Mouse (Mus musculus): Measurements from ENCODE around the gene Rab10. TPM values are rescaled to one million over a fixed set of nuclear protein-coding genes. Genes with fewer than 3 reads are reported as not detected.

The Rab10 gene
- total RNA-seq, 2 experiments from 2014 or later, result 113 to 115 TPM

GRCm38 (mm10) chr12:3291849-3292248 lies 17.9 kb downstream of the Rab10 start:
- no peak for DNase-seq

GRCm38 (mm10) chr12:3291038-3291437 lies 18.7 kb downstream of the Rab10 start:
- DNase-seq, result no peak

GRCm38 (mm10) chr12:3288440-3288839 lies 21.3 kb downstream of the Rab10 start:
- DNase-seq, result no peak

DNA sequence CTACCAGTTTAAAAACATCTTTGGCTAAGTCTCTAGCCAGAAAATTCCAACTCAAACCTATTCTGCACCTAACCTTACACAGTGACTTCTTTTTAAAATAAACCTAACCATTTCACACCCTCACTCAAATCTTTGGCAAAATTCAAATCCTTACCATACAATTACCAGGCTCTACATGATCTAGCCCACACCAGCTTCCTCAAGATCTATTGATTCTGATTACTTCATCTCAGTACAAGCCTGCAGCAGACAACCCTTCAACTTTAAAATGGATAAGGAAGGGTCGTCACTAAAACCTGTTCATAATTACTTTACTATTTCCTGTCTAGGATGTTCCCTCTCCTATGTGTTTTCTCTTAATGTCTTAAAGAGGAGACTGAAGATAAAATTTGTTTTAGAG lies 23.9 kb downstream of the Rab10 start:
- DNase-seq, result no peak

DNA sequence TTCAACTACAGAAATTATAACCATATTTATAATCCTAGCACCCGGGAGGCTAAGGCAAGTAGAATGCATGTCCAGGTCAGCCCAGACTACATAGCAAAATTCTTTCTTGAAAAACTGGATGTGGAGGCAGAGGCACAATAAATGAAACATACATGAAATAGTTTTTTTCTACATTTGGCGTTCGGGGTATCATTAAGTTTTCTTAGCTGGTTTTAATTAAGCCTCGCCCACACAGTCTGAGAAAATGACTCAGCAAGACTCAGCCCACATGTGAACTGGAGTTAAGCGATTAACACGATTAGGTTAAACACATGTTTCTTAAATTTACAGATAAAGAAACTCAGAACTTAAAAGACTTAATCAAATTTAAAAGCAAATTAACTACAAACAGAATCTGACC lies 24.4 kb downstream of the Rab10 start:
- no peak for DNase-seq

DNA sequence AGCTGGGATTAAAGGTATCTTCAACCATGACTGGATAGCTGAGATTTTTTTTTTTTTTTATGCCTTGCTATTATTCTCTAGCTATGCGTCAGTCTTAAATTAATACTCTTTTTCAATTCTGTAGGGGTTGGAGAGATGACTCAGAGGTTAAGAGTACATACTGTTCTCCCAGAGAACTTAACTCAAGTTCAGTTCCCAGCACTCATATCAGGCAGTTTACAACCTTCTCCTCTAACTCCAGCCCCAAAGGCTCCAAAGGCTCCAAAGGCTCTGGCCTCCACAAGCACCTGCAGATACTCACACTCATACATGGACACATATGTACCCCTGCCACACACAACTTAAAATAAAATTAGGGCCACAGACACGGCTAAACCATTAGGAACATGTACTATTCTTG lies 25.3 kb downstream of the Rab10 start:
- DNase-seq, result no peak

DNA sequence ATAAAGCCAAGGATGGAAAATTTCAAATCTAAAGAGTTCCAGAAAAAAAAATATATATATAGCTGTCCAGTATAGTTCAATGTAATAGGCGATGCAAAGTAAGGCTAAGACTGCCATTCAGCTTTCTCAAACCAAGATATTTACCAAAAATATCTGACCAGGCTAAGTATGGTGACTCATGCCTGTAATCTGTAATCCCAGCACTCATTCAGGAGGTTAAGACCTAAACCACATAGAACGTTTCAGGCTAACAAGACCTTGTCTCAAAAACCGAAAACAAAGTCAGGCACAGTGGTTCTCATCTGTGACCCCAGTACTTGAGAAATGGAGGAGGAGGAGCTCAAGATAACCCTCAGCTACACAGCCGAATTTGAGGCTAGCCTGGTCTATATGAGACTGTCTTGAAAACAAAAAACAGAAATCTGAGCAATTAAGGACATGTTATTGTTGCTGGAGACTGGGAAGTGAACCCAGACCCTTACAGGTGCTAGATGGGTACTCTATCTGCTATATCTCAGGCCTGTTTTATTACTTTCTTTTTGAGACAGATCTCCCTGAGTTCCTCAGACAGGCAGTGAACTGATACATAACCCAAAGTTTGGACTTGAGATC lies 25.8 kb downstream of the Rab10 start:
- no peak for DNase-seq

DNA sequence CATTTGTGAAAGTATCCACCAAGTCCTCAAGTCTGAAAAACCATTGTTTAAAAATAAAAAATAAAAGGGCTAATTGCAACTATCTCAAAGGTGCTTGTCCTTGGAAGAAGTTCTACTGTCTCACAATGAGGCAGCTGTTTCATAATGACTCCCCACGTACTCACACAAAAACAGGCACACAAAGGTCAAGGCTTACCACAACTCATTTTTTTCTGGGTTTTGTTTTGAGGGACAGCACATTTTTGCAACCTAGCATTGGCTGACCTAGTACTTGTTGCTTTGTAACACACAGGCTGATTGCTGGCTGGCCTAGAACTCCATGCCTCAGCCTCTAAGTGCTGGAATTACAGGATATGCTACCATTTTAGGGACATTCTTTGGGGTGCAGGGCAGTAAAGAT lies 26.8 kb downstream of the Rab10 start:
- no peak for DNase-seq

- no peak for DNase-seq
Observed at GRCm38 (mm10) chr12:3282520-3282919, 27.2 kb downstream of the Rab10 start.

GRCm38 (mm10) chr12:3278880-3279339 lies 30.9 kb downstream of the Rab10 start:
- no peak for DNase-seq

GRCm38 (mm10) chr12:3270818-3271217 lies 39.0 kb downstream of the Rab10 start:
- DNase-seq, result no peak

- no peak for DNase-seq
Observed at GRCm38 (mm10) chr12:3267397-3267796, 42.4 kb downstream of the Rab10 start.

DNA sequence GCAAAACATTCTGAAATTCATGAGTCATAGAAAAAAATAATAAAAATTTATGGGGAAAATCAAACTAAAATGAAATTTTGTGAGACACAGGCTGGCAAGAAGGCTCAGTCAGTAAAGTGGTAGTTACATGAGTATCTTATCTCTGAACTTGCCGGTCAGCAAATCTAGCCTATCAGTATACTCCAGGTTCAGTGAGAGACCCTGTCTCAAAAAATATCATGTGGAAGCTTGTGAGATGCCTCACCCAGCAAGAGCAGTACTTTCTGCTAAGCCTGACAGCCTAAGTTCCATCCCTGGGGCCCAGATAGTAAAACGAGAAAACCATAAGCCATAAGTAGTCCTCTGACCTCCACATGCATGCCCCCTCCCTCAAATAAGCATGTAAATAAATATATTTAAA lies 44.6 kb downstream of the Rab10 start:
- no peak for DNase-seq

DNA sequence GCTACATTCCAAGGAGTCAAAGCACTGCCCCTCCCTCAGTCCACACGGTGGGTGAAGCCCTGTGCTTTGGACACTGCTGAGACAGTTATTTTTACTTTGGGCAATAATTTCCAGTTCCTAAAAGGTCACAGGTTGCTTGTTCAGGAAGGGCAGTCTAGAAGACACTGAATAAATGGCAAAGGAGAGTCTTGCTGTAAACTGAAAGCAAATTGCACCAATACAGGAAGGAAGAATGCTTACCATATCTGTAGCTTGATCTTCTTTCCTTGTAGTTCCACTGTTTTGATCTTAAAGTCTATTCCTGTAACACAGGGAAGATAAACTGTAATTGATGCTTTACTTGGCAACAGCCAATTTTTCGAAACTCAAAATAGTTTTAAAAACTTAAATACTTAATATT lies 45.3 kb downstream of the Rab10 start:
- no peak for DNase-seq

GRCm38 (mm10) chr12:3261596-3261995 lies 48.2 kb downstream of the Rab10 start:
- DNase-seq, result no peak

- no peak for DNase-seq
Observed at GRCm38 (mm10) chr12:3255966-3256365, 53.8 kb downstream of the Rab10 start.

DNA sequence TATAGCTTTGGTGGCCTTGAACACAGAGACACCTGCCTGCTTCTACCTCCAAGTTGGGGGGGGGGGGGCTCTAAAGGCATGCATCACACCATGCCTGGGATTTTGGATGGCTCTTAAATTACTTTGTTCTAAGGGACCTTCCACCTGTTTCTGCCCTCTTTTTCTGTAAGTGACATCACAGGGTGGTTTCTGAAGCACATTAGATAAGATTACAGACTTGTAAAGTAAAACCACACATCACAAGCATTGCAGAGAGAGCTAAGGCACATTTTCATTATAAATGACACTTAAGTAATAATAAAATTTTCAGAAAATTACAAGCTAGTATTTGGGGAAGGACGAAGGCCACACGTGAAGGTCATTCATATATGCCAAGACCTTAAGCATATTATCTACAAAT lies 54.3 kb downstream of the Rab10 start:
- DNase-seq, result no peak

- DNase-seq, result no peak
Observed at GRCm38 (mm10) chr12:3253591-3253990, 56.2 kb downstream of the Rab10 start.

GRCm38 (mm10) chr12:3246091-3246490 lies 63.7 kb downstream of the Rab10 start:
- DNase-seq, result no peak

GRCm38 (mm10) chr12:3239544-3239943 lies 70.2 kb downstream of the Rab10 start:
- no peak for DNase-seq

DNA sequence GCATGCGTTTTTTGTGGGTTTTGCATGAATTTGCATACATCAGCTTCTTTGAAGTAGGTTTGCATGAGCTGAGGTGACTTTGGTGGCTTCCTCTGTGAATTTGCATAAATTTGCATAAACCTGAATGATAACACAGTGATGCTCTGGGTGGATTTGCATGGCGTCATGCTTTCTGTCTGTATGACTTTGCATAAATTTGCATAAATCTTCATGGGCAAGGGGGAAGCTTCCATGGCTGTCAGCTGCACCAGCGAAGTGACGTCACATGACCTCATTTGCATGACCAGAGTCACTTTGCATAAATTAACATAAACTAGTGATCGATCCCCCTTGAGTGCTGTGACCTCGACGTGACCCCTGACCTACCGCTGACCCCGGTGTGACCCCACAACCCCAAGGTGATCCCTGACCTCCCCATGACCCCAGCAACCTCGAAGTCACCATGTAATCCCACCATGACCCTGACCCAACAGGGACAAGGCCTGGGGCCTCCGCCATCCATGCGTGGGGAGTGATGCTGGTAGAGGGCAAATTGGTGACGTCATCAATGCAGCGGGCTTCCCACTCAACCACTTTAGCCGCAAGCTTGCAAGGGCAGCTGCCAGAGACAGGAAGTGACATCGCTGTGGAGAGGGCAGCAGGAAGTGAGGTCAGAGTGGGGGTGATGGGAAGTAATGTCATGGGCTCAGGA lies 71.3 kb downstream of the Rab10 start:
- peak; percentile 21 for DNase-seq

- no peak for DNase-seq
Observed at GRCm38 (mm10) chr12:3237799-3238198, 72.0 kb downstream of the Rab10 start.

DNA sequence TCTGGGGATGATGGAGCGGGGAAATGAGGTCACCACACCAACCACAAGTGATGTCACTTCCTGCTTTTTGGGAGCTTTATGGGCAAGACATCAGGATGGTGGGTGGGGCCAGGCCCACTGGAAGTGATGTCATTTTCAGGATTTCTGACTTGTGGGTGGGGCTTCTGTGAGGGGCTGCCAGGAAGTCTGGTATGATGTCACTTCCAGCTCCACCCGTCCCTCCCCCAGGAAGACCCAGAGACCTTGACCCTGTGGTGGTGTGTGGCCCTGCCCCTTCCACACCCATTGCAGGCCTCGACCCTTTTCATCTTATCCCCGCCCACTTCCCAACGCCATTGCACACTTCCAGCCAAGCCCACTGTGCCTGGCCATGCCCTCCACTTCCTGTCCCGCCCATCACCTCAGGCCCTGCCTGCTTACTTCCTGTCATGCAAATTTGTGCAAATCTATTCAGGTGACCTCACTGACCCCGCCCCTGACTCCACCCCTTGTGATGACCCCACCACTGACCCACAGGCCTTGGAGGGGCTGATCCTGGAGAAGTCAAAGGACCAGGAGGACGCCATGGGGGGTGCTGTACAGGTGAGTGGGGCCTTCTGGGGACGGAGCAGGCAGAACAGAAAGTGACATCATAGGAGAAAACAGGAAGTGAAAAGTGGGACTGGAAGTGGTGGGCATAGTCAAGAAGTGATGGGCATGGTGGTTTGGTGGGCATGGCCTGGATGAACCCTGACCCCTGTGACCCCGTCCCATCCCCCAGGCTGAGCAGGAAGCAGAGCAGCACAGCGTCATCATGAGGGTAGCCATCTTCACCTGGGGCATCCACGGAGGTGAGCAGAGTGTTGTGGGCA lies 72.7 kb downstream of the Rab10 start:
- peak; percentile 25 for DNase-seq
